Mouse (Mus musculus) C2C12 (cell line): ENCODE measurements around the gene Ghr. TPM values are rescaled to one million over a fixed set of nuclear protein-coding genes. Genes with fewer than 3 reads are reported as not detected.

Source experiments
- H3K27me3 ChIP-seq: one replicate; pipeline ENCODE4 v1.6.1; 2011; ENCODE audit not compliant: control insufficient read depth, insufficient read depth, insufficient read length
- H3K36me3 ChIP-seq: one replicate; pipeline ENCODE4 v1.6.1; 2011; ENCODE audit not compliant: control insufficient read depth, insufficient read depth
- H3K4me3 ChIP-seq: one replicate; pipeline ENCODE4 v1.5.1; 2011; ENCODE audit warnings: mild to moderate bottlenecking, control low read depth; ENCODE audit not compliant: poor library complexity, insufficient read depth, severe bottlenecking
- H3K79me2 ChIP-seq: one replicate; pipeline ENCODE4 v1.6.1; 2011; ENCODE audit not compliant: control insufficient read depth, insufficient read depth
- H3K79me3 ChIP-seq: one replicate; pipeline ENCODE4 v1.6.1; 2011; ENCODE audit warnings: low read depth, control low read depth
- H3ac ChIP-seq: one replicate; pipeline ENCODE3; 2011; ENCODE audit warnings: low read depth; ENCODE audit not compliant: control insufficient read depth, insufficient read length
- CEBPB ChIP-seq: IDR thresholded peaks from one replicate; pipeline ENCODE4 v1.6.1; 2011; ENCODE audit warnings: low read depth, mild to moderate bottlenecking, control low read depth, moderate library complexity
- CTCF ChIP-seq: IDR thresholded peaks from one replicate; pipeline ENCODE4 v1.5.1; 2011; ENCODE audit not compliant: control insufficient read depth, insufficient read depth, insufficient read length
- FOSL1 ChIP-seq: IDR thresholded peaks from one replicate; pipeline ENCODE4 v1.8.0; 2011; ENCODE audit warnings: mild to moderate bottlenecking, low read length; ENCODE audit not compliant: poor library complexity, insufficient read depth, severe bottlenecking
- MAX ChIP-seq: IDR thresholded peaks from one replicate; pipeline ENCODE4 v1.6.1; 2011; ENCODE audit warnings: mild to moderate bottlenecking, control low read depth
- MYOD1 ChIP-seq: IDR thresholded peaks from one replicate; pipeline ENCODE4 v1.6.1; 2011; ENCODE audit warnings: low read depth; ENCODE audit not compliant: control insufficient read depth, insufficient read length
- MYOG ChIP-seq: IDR thresholded peaks from one replicate; pipeline ENCODE4 v1.6.1; 2011; ENCODE audit not compliant: control insufficient read depth, insufficient read length; ENCODE audit errors: extremely low read depth
- USF1 ChIP-seq: IDR thresholded peaks from one replicate; pipeline ENCODE4 v1.6.1; 2011; ENCODE audit warnings: low read depth, mild to moderate bottlenecking, control low read depth, moderate library complexity
- polyA plus RNA-seq: library from polyadenylated mRNA; unstranded; fragments of >200 nt; fragmentation: generic; extraction: Trizol; gene quantifications from one replicate; pipeline ENCODE4 v1.2.1, GENCODE M21; 2012; ENCODE audit warnings: missing spikeins

The Ghr gene
- polyA plus RNA-seq, 1 experiment, result 10.6 TPM

DNA sequence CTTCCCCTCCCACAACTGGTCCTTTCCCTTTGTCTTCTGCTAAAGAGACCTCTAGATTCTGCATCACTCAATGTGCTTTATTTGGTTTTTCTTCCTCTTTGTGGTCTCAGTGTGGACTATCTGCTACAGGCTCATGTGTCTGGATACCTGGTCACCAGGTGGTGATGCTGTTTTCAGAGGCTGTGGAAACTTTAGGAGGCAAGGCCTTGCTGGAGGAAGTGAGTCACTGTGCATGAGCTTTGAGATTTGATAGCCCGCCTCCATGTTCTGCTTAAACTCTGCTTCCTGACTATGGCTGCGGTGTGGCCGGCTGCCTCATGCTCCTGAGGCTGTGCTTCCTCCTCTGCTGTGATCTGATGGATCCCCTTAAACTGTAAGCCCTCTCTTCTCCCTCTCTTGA lies 292.9 kb downstream of the Ghr start:
- H3K36me3 ChIP-seq, result no peaks in the 10 kb centered on the region
- no peak overlapping the region for H3ac ChIP-seq
- H3K27me3 ChIP-seq, result no peaks in the 10 kb centered on the region
- no peak overlapping the region for H3K4me3 ChIP-seq
- TF ChIP-seq CTCF (no peak), FOSL1 (no peak), MAX (no peak), MYOG (no peak), CEBPB (no peak), USF1 (no peak), MYOD1 (no peak)
- H3K79me3 ChIP-seq, result no peaks in the 10 kb centered on the region
- H3K79me2 ChIP-seq, result no peaks in the 10 kb centered on the region

DNA sequence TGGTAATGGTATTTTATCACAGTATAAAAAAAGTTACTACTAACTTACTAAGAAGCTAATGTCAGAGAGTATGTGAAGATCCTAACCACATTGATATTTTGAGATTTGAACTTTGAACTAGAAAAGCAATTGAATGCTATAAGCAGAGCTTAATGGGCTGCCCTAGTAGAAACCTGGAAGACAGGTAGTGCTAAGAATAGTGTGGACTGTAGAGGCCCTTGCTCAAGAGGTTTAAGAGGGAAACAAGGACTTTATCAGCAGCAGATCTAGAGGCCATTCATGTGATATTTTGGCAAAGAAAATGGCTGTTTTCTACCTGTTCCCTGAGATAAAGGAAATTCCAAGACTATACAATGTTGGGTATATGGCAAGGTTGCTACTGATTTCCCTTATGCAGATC lies 297.3 kb downstream of the Ghr start:
- H3K79me2 ChIP-seq, result no peaks in the 10 kb centered on the region
- no peaks in the 10 kb centered on the region for H3K79me3 ChIP-seq
- no peak for TF ChIP-seq MAX
- no peak overlapping the region for H3K4me3 ChIP-seq
- no peaks in the 10 kb centered on the region for H3K36me3 ChIP-seq
- no peak overlapping the region for H3ac ChIP-seq
- no peaks in the 10 kb centered on the region for H3K27me3 ChIP-seq

DNA sequence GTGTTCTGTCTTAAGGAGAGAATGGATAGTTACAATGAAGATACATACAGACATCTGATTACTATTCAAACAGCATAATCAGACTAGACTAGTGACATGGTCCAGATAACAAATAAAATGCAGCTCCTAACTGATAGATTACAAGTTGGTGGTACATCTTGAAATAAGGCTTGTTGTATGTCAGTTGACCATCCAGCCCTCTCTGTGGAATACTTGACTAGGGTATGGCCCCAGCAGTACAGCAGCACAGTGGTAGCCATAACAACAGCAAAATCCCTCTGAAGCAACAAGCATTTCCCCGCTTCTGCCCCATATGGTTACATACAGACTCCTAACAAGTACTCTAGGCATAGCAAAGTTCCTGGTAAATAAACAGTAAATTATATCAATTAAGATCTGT lies 301.6 kb downstream of the Ghr start:
- H3K79me3 ChIP-seq, result no peaks in the 10 kb centered on the region
- no peaks in the 10 kb centered on the region for H3K36me3 ChIP-seq
- no peak overlapping the region for H3K4me3 ChIP-seq
- H3ac ChIP-seq, result no peak overlapping the region
- no peaks in the 10 kb centered on the region for H3K79me2 ChIP-seq
- no peak for TF ChIP-seq MYOD1
- no peak for TF ChIP-seq USF1
- TF ChIP-seq CTCF, result no peak
- TF ChIP-seq CEBPB, result no peak
- no peak for TF ChIP-seq MAX
- TF ChIP-seq MYOG, result no peak
- peaks cover 3% of the 10 kb centered on the region for H3K27me3 ChIP-seq

DNA sequence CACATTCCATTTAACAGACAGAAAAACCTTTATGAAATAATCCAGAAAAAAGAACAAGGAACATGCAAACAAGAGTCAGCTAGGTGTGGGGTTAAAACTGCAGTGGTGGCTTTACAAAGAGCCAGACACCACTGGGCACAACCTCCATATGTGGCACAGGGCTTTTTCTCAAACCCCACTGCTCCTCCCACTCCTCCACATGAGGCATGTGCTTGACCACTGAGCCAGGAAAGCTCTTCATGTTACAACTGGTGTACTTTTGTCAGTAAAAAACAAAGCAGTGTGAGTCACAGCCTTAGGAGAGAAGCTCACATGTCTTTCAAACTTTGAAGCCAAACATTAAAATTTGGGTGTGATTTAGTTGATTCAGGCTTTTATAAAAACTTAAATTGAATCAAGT lies 302.1 kb downstream of the Ghr start:
- H3K79me3 ChIP-seq, result no peaks in the 10 kb centered on the region
- no peaks in the 10 kb centered on the region for H3K79me2 ChIP-seq
- H3ac ChIP-seq, result no peak overlapping the region
- no peaks in the 10 kb centered on the region for H3K36me3 ChIP-seq
- no peak overlapping the region for H3K4me3 ChIP-seq
- H3K27me3 ChIP-seq, result peaks cover 3% of the 10 kb centered on the region
- no peak for TF ChIP-seq FOSL1
- TF ChIP-seq MAX, result peak; percentile 30

DNA sequence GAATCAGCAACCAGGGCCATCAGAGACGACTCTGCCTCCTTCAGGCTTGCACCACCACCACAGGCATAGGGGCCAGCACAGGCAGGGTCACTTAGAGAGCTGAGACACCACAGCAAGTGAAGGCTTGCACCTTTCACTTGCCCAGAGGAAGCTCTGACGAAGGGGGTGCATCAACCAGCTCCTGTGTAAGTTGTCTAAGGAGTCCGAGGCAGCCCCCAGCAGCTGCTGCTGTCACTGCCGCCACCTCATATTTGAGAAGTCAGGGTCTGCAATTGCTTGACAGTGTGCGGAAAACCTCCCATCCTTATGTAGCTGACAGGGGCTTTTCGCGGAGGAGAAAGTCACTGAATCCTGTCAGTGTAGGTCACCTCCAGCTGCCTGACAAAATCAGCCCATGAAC lies 304.1 kb downstream of the Ghr start:
- Histone ChIP-seq H3K4me3 (no peak overlapping the region), H3K36me3 (no peaks in the 10 kb centered on the region), H3K79me3 (no peaks in the 10 kb centered on the region), H3ac (no peak overlapping the region), H3K27me3 (peaks cover 3% of the 10 kb centered on the region), H3K79me2 (no peaks in the 10 kb centered on the region)
- no peak for TF ChIP-seq FOSL1

- Histone ChIP-seq H3ac (no peak overlapping the region), H3K36me3 (no peaks in the 10 kb centered on the region), H3K27me3 (peaks cover 3% of the 10 kb centered on the region), H3K79me2 (no peaks in the 10 kb centered on the region), H3K4me3 (no peak overlapping the region), H3K79me3 (no peaks in the 10 kb centered on the region)
- TF ChIP-seq CEBPB (no peak), FOSL1 (no peak), USF1 (no peak), MYOG (no peak), CTCF (no peak)
Observed at GRCm38 (mm10) chr15:3277391-3277790, 305.9 kb downstream of the Ghr start.

DNA sequence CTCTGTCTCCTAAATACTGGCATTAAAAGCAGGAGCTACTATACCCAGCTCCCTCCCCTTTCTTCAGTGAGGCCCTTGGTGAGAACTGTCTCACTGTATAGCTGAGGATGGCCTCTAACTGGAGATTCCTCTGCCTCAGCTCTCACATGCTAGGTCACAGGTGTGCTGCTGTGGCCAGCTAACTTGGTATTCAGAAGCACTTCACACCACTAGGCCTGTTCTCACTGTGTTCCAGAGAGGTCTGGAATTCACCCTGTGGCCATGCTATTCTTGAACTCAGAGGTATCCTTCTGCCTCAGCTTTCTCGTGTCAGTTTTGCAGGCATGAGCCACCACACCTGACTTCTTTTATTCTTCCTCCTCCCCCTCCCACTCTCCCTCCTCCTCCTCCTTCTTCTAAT lies 310.1 kb downstream of the Ghr start:
- H3K79me2 ChIP-seq, result no peaks in the 10 kb centered on the region
- TF ChIP-seq FOSL1 (no peak), MAX (no peak), CTCF (no peak), MYOD1 (no peak), CEBPB (no peak)
- no peak overlapping the region for H3ac ChIP-seq
- H3K79me3 ChIP-seq, result no peaks in the 10 kb centered on the region
- no peaks in the 10 kb centered on the region for H3K36me3 ChIP-seq
- no peaks in the 10 kb centered on the region for H3K27me3 ChIP-seq
- no peak overlapping the region for H3K4me3 ChIP-seq
